Mouse (Mus musculus) olfactory bulb, adult 2 months (tissue): ENCODE measurements around the gene Zfhx3.

Source experiments
- CTCF ChIP-seq: fragments of 200-500 bp; IDR thresholded peaks from 2 replicates; pipeline ENCODE4 v1.5.1; 2012; ENCODE audit warnings: low read depth, mild to moderate bottlenecking, low read length, moderate library complexity; ENCODE audit not compliant: insufficient read depth
- POLR2A ChIP-seq: fragments of 200-500 bp; IDR thresholded peaks from 2 replicates; pipeline ENCODE4 v1.6.1; 2012; ENCODE audit warnings: mild to moderate bottlenecking, low read depth, low read length, moderate library complexity; ENCODE audit not compliant: insufficient read depth

- TF ChIP-seq CTCF: no peak
- TF ChIP-seq POLR2A: no peak
These were observed 80.0 kb downstream of the Zfhx3 start for GRCm38 (mm10) chr8:108022404-108022803.
